Mouse (Mus musculus) left cerebral cortex, postnatal 25 days (tissue): Measurements from ENCODE around the gene Ugt1a9. TPM values are rescaled to one million over a fixed set of nuclear protein-coding genes. Genes with fewer than 3 reads are reported as not detected.

Source experiments
- DNase-seq, 2 experiments: peaks; one replicate each; pipeline ENCODE4 v3.0.0; 2022; ENCODE audit warnings: low spot score in 2 of 2, mixed read lengths in 1 of 2
- intact Hi-C: fragments of 180-260 bp; cut with DNase I; formaldehyde crosslinking; loops from one replicate; pipeline ENCODE4 v1.15.1; 2025
- total RNA-seq, 2 experiments: library from RNA; stranded (reverse); gene quantifications; 2 replicates each; pipeline ENCODE4 v1.2.3; 2021

Ugt1a9 gene
- total RNA-seq, 2 experiments from 2014 or later: not detected

- DNase-seq: no peak
- intact Hi-C loops: no loop called here
Measured at GRCm38 (mm10) chr1:88266123-88266522, 195.5 kb downstream of the Ugt1a9 start.

GRCm38 (mm10) chr1:88267489-88267888 is 196.9 kb downstream of the Ugt1a9 start:
- intact Hi-C loops: no loop called here
- DNase-seq: no peak

GRCm38 (mm10) chr1:88268070-88268469 is 197.5 kb downstream of the Ugt1a9 start:
- DNase-seq: no peak
- intact Hi-C loops: no loop called here

Other genes starting within 250 kb of the Ugt1a9 start
- 100 to 1,000 TPM; 106 to 107 TPM for gene Dgkd, start 217.5 kb upstream of the Ugt1a9 start, total RNA-seq
- gene Usp40, start 62.2 kb upstream of the Ugt1a9 start, total RNA-seq: 10 to 100 TPM; 19.6 to 25.0 TPM
- gene Ugt1a10, start 15.4 kb upstream of the Ugt1a9 start, total RNA-seq: not detected
- gene Ugt1a8, start 17.0 kb downstream of the Ugt1a9 start, total RNA-seq: not detected
- under 1 TPM; 0.76 to 0.78 TPM for gene Ugt1a7c, start 24.3 kb downstream of the Ugt1a9 start, total RNA-seq
- not detected for gene Ugt1a6b, start 32.5 kb downstream of the Ugt1a9 start, total RNA-seq
- gene Ugt1a6a, start 64.0 kb downstream of the Ugt1a9 start, total RNA-seq: 1 to 10 TPM in 1 of 2 experiments, under 1 TPM in 1; 0.94 to 1.1 TPM
- not detected for gene Ugt1a5, start 95.2 kb downstream of the Ugt1a9 start, total RNA-seq
- not detected for gene Ugt1a2, start 129.8 kb downstream of the Ugt1a9 start, total RNA-seq
- gene Dnajb3, start 135.0 kb downstream of the Ugt1a9 start, total RNA-seq: 1 to 10 TPM; 2.6 to 3.2 TPM
- gene Ugt1a1, start 141.2 kb downstream of the Ugt1a9 start, total RNA-seq: not detected
- under 1 TPM in 1 of 2 experiments, not detected in 1; 0.07 TPM for gene Mroh2a, start 156.2 kb downstream of the Ugt1a9 start, total RNA-seq
- 10 to 100 TPM; 32.8 to 37.1 TPM for gene Hjurp, start 206.8 kb downstream of the Ugt1a9 start, total RNA-seq
- under 1 TPM; 0.11 to 0.21 TPM for gene Trpm8, start 206.9 kb downstream of the Ugt1a9 start, total RNA-seq